Mouse (Mus musculus) stomach, postnatal 0 days (tissue): ENCODE data around the gene Ano10. TPM values are rescaled to one million over a fixed set of nuclear protein-coding genes. Genes with fewer than 3 reads are reported as not detected.

ENCODE experiments used
- ATAC-seq: fragments of 200-750 bp; cut with Nextera tagmentation; 2 replicates; pipeline ENCODE4 v1.8.0; 2017; ENCODE audit not compliant: low FRiP score, low TSS enrichment
- DNase-seq: peaks from one replicate; pipeline ENCODE4 v3.0.0-alpha.2; 2016; ENCODE audit warnings: low spot score
- H3K27ac ChIP-seq: fragments of 300-500 bp; sonication (generic); replicated peaks from 2 replicates; pipeline ENCODE4 v1.5.1; 2014; ENCODE audit warnings: mild to moderate bottlenecking, control low read depth
- H3K27me3 ChIP-seq: fragments of 300-500 bp; sonication (generic); 2 replicates; pipeline ENCODE4 v1.6.1; 2014; ENCODE audit warnings: low read length; ENCODE audit not compliant: control insufficient read depth, insufficient read depth
- H3K36me3 ChIP-seq: fragments of 300-500 bp; sonication (generic); 2 replicates; pipeline ENCODE4 v1.6.1; 2014; ENCODE audit warnings: low read length, mixed read lengths; ENCODE audit not compliant: control insufficient read depth, insufficient read depth
- H3K4me1 ChIP-seq: fragments of 300-500 bp; sonication (generic); replicated peaks from 2 replicates; pipeline ENCODE4 v1.6.1; 2014; ENCODE audit warnings: antibody characterized with exemption; ENCODE audit not compliant: control insufficient read depth, insufficient read depth
- H3K4me2 ChIP-seq: fragments of 300-500 bp; sonication (generic); replicated peaks from 2 replicates; pipeline ENCODE4 v1.6.1; 2014; ENCODE audit warnings: low read depth, mild to moderate bottlenecking, control low read depth, moderate library complexity
- H3K4me3 ChIP-seq: fragments of 300-500 bp; sonication (generic); 2 replicates; pipeline ENCODE4 v1.5.1; 2014; ENCODE audit warnings: low read depth, low read length, control low read depth
- H3K9ac ChIP-seq: fragments of 300-500 bp; sonication (generic); 2 replicates; pipeline ENCODE4 v1.6.1; 2014; ENCODE audit warnings: mild to moderate bottlenecking, low read length, control low read depth, mixed read lengths
- H3K9me3 ChIP-seq: fragments of 300-500 bp; sonication (generic); 2 replicates; pipeline ENCODE4 v1.6.1; 2016; ENCODE audit warnings: low read length; ENCODE audit not compliant: control insufficient read depth
- CTCF ChIP-seq: IDR thresholded peaks from 2 replicates; pipeline ENCODE4 v1.5.1; 2016; ENCODE audit warnings: antibody characterized with exemption, low read depth, mild to moderate bottlenecking, moderate library complexity
- EP300 ChIP-seq: optimal IDR thresholded peaks from 2 replicates; pipeline ENCODE3; 2016; ENCODE audit warnings: antibody characterized with exemption
- WGBS: fragments of 180-500 bp; shearing (Covaris S2); extraction: QIAGEN DNeasy Blood & Tissue Kit; methylation state at CpG from one replicate; pipeline ENCODE4 v1.1.7; 2014; 5-methylcytosine and 5-hydroxymethylcytosine counted together
- polyA plus RNA-seq: library from polyadenylated mRNA; unstranded; fragments of >200 nt; fragmentation: Nextera tagmentation; extraction: Ambion mirVana; gene quantifications from 2 replicates; pipeline ENCODE4 v1.2.1, GENCODE M21; 2015

The Ano10 gene
- polyA plus RNA-seq, 1 experiment from 2014 or later: 30.8 TPM

- no peak for TF ChIP-seq EP300
- peak; percentile 59 for TF ChIP-seq CTCF
Observed at GRCm38 (mm10) chr9:122156389-122157078, 137.7 kb downstream of the Ano10 start.

GRCm38 (mm10) chr9:122155193-122155592 lies 139.0 kb downstream of the Ano10 start:
- no peak for DNase-seq
- WGBS: 91% methylated on average over 1 of the region's 1 CpGs
- H3K4me3 ChIP-seq: no peak overlapping the region
- no peaks in the 10 kb centered on the region for H3K27me3 ChIP-seq
- H3K27ac ChIP-seq: no peak overlapping the region
- H3K4me2 ChIP-seq: no peak overlapping the region
- H3K4me1 ChIP-seq: no peaks in the 10 kb centered on the region
- no peaks in the 10 kb centered on the region for H3K9me3 ChIP-seq
- H3K36me3 ChIP-seq: peaks cover 6% of the 10 kb centered on the region
- TF ChIP-seq EP300 (no peak), CTCF (no peak)
- no peak overlapping the region for H3K9ac ChIP-seq
- ATAC-seq: peak; percentile 55; the same call in 1 of the 2 replicates

More at GRCm38 (mm10) chr9:122156389-122157078, 137.7 kb downstream of the Ano10 start:
- Histone ChIP-seq H3K4me3 (no peak overlapping the region), H3K9ac (no peak overlapping the region), H3K27ac (no peak overlapping the region; the same call in 1 of the 2 replicates), H3K27me3 (no peaks in the 10 kb centered on the region), H3K4me1 (no peaks in the 10 kb centered on the region), H3K36me3 (peaks cover 9% of the 10 kb centered on the region), H3K4me2 (no peak overlapping the region), H3K9me3 (no peaks in the 10 kb centered on the region)
- WGBS: 78% methylated on average over 5 of the region's 5 CpGs
- ATAC-seq: 0 out of 2 replicates have a peak, but pooled peaks have one; percentile 14
- no peak for DNase-seq

- TF ChIP-seq EP300 (no peak), CTCF (no peak)
Observed at GRCm38 (mm10) chr9:122153436-122153835, 140.8 kb downstream of the Ano10 start.

GRCm38 (mm10) chr9:122152501-122152900 lies 141.7 kb downstream of the Ano10 start:
- 82% methylated on average over 1 of the region's 1 CpGs for WGBS
- no peak for ATAC-seq
- Histone ChIP-seq H3K9me3 (no peaks in the 10 kb centered on the region), H3K36me3 (peaks cover 5% of the 10 kb centered on the region; the same call in 1 of the 2 replicates), H3K27me3 (no peaks in the 10 kb centered on the region), H3K4me1 (no peaks in the 10 kb centered on the region), H3K4me2 (no peak overlapping the region), H3K27ac (peak overlapping the region; percentile 35; the same call in 1 of the 2 replicates), H3K9ac (no peak overlapping the region), H3K4me3 (no peak overlapping the region)
- DNase-seq: no peak
- no peak for TF ChIP-seq EP300
- TF ChIP-seq CTCF: no peak

More at GRCm38 (mm10) chr9:122153436-122153835, 140.8 kb downstream of the Ano10 start:
- Histone ChIP-seq H3K27me3 (no peaks in the 10 kb centered on the region), H3K9ac (no peak overlapping the region), H3K27ac (no peak overlapping the region), H3K4me2 (no peak overlapping the region), H3K4me1 (no peaks in the 10 kb centered on the region), H3K36me3 (peaks cover 5% of the 10 kb centered on the region; the same call in 1 of the 2 replicates), H3K4me3 (no peak overlapping the region), H3K9me3 (no peaks in the 10 kb centered on the region)
- WGBS: 82% methylated on average over 3 of the region's 3 CpGs
- no peak for ATAC-seq
- DNase-seq: no peak

- no peak for ATAC-seq
- 77% methylated on average over 4 of the region's 4 CpGs for WGBS
- no peak for DNase-seq
- Histone ChIP-seq H3K36me3 (peaks cover 4% of the 10 kb centered on the region; the same call in 1 of the 2 replicates), H3K9me3 (no peaks in the 10 kb centered on the region), H3K4me2 (no peak overlapping the region), H3K27ac (0 out of 2 replicates have a peak overlapping the region, but pooled peaks have one; percentile 24), H3K4me1 (no peaks in the 10 kb centered on the region), H3K4me3 (no peak overlapping the region), H3K27me3 (no peaks in the 10 kb centered on the region), H3K9ac (no peak overlapping the region)
- no peak for TF ChIP-seq CTCF
- TF ChIP-seq EP300: peak; percentile 77
Observed at GRCm38 (mm10) chr9:122152063-122152462, 142.2 kb downstream of the Ano10 start.
